Mouse (Mus musculus) common myeloid progenitor, adult 5-6 weeks (primary cell): ENCODE results near the gene Mapk8ip1. TPM values are rescaled to one million over a fixed set of nuclear protein-coding genes. Genes with fewer than 3 reads are reported as not detected.

Experiments used
- ATAC-seq: replicated peaks from 2 replicates; pipeline ENCODE4 v1.8.0; 2016; ENCODE audit warnings: low read depth, mild to moderate bottlenecking, moderate TSS enrichment, inconsistent platforms; ENCODE audit not compliant: poor library complexity, severe bottlenecking
- total RNA-seq: library from RNA; stranded (forward); fragments of 200-1000, 187-1606 nt; gene quantifications from 2 replicates; pipeline ENCODE4 v1.2.3, GENCODE M21; 2017

Mapk8ip1 gene
- total RNA-seq, 1 experiment from 2014 or later = not detected

- ATAC-seq = no peak
Measured at GRCm38 (mm10) chr2:92392318-92393264, 8.5 kb downstream of the Mapk8ip1 start.

- ATAC-seq = no peak
Measured at GRCm38 (mm10) chr2:92391703-92392317, 9.3 kb downstream of the Mapk8ip1 start.

GRCm38 (mm10) chr2:92391116-92391515 is 9.9 kb downstream of the Mapk8ip1 start:
- no peak for ATAC-seq

GRCm38 (mm10) chr2:92390206-92390930 is 10.7 kb downstream of the Mapk8ip1 start:
- ATAC-seq = no peak

GRCm38 (mm10) chr2:92389645-92390044 is 11.4 kb downstream of the Mapk8ip1 start:
- ATAC-seq = no peak

GRCm38 (mm10) chr2:92388891-92389641 is 12.0 kb downstream of the Mapk8ip1 start:
- peak; percentile 42 for ATAC-seq

GRCm38 (mm10) chr2:92388081-92388517 is 13.0 kb downstream of the Mapk8ip1 start:
- ATAC-seq = no peak

GRCm38 (mm10) chr2:92387646-92388045 is 13.4 kb downstream of the Mapk8ip1 start:
- ATAC-seq = no peak

GRCm38 (mm10) chr2:92386821-92387570 is 14.1 kb downstream of the Mapk8ip1 start:
- ATAC-seq = no peak

- no peak for ATAC-seq
Measured at GRCm38 (mm10) chr2:92385113-92386051, 15.7 kb downstream of the Mapk8ip1 start.

GRCm38 (mm10) chr2:92384101-92384500 is 17.0 kb downstream of the Mapk8ip1 start:
- no peak for ATAC-seq

GRCm38 (mm10) chr2:92382759-92383158 is 18.3 kb downstream of the Mapk8ip1 start:
- no peak for ATAC-seq

- no peak for ATAC-seq
Measured at GRCm38 (mm10) chr2:92381901-92382588, 19.0 kb downstream of the Mapk8ip1 start, which contains the start of gene 1700029I15Rik. Gene 1700029I15Rik, plus strand, starts transcription at chr2:92382538.

GRCm38 (mm10) chr2:92381161-92381560 is 19.9 kb downstream of the Mapk8ip1 start:
- ATAC-seq = no peak

- ATAC-seq = no peak
Measured at GRCm38 (mm10) chr2:92380495-92381050, 20.5 kb downstream of the Mapk8ip1 start.

GRCm38 (mm10) chr2:92379783-92380494 is 21.1 kb downstream of the Mapk8ip1 start:
- ATAC-seq = no peak
